Mouse (Mus musculus): ENCODE results near the gene St3gal6. TPM values are rescaled to one million over a fixed set of nuclear protein-coding genes. Genes with fewer than 3 reads are reported as not detected.

St3gal6 gene
- polyA plus RNA-seq, 1 experiment = 34.9 TPM

DNA sequence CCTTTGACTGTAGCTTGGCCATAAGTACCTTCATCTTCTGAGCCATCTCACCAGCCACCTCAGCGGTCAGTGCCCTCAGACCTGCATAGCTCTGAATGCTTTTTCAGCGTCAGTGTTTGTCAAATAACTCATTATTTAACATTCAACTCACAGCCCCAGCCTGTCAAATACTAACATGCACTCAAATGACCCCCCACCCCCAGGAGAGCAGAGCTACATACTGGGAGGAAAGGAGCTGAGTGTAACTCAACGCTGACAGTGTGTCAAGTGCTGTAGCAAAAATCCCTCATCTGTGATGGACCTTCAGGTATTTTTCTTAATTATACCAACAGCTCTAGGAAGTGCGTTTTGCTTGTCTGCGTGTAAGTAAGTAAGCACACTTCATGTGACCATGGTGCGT lies 2.7 kb upstream of the St3gal6 start:
- no peaks in the 10 kb centered on the region for H3K4me1 ChIP-seq (ENCODE audit: control insufficient read depth, insufficient read depth, low read length)
- TF ChIP-seq POLR2A (IDR thresholded peaks at IDR 0.05; ENCODE audit: borderline replicate concordance, control insufficient read depth, low read depth, low read length) (no peak), CTCF (IDR thresholded peaks at IDR 0.05; ENCODE audit: control insufficient read depth, insufficient read depth, low read length) (no peak)
- no peak overlapping the region for H3K4me3 ChIP-seq (replicated peaks; ENCODE audit: control insufficient read depth, low read depth, low read length)
- no peak overlapping the region for H3K27ac ChIP-seq (ENCODE audit: control insufficient read depth, insufficient read depth, low read depth, low read length, poor library complexity)
- WGBS = 87% methylated on average over 6 of the region's 6 CpGs

- H3K27ac ChIP-seq (ENCODE audit: control insufficient read depth, insufficient read depth, low read depth, low read length, poor library complexity) = no peak overlapping the region
- no peaks in the 10 kb centered on the region for H3K4me1 ChIP-seq (ENCODE audit: control insufficient read depth, insufficient read depth, low read length)
- H3K4me3 ChIP-seq (replicated peaks; ENCODE audit: control insufficient read depth, low read depth, low read length) = no peak overlapping the region
- no peak for TF ChIP-seq CTCF (IDR thresholded peaks at IDR 0.05; ENCODE audit: control insufficient read depth, insufficient read depth, low read length)
- no peak for TF ChIP-seq POLR2A (IDR thresholded peaks at IDR 0.05; ENCODE audit: borderline replicate concordance, control insufficient read depth, low read depth, low read length)
These were observed 1.8 kb upstream of the St3gal6 start for GRCm38 (mm10) chr16:58525832-58526231.

DNA sequence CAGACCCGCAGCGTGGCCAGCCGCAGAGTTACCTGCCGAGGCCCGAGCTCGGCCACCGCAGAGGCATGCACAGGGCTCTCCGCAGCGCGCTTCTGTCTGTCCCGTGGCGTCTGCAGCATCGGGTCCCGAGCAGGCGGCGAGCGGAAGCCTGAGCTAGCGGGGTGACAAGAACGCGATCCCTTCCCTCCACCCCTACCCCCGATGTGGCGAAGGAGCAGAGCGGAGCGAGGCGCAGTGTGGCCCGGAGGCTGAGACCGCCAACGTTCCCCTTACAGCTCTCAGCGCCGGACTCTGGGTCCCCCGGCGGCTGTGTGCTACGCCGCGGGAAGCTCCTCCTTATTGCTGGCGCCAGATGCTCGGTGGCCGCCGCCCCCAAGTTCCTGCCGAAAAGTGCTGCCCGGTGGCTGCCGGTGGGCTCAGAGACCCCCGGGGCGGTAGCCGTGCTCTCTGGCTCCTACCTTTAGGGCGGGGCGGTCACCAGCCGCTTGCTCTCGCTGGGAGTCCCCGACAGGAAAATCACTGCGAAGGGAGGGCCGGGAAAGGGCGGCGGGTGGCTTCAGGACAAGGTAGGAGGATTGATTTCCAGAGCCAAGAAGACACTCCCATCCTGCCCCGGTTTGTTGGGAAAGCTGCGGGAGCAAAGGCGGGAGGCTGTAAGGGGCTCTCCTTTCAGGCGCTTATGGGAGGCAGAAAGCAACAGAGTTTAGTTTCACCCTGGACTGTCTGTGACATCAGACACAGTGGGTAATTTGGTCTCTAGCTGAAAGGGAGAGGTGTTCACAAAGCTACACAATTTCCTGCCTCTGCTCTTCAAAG lies 791 bp downstream of the St3gal6 start:
- H3K4me1 ChIP-seq (ENCODE audit: control insufficient read depth, insufficient read depth, low read length) = no peaks in the 10 kb centered on the region
- TF ChIP-seq CTCF (IDR thresholded peaks at IDR 0.05; ENCODE audit: control insufficient read depth, insufficient read depth, low read length) (no peak), POLR2A (IDR thresholded peaks at IDR 0.05; ENCODE audit: borderline replicate concordance, control insufficient read depth, low read depth, low read length) (0 out of 2 replicates have a peak, but pooled peaks have one; percentile 18)
- peak overlapping the region; percentile 66 for H3K27ac ChIP-seq (ENCODE audit: control insufficient read depth, insufficient read depth, low read depth, low read length, poor library complexity)
- WGBS = 2% methylated on average over 58 of the region's 58 CpGs
- H3K4me3 ChIP-seq (replicated peaks; ENCODE audit: control insufficient read depth, low read depth, low read length) = peak overlapping the region; percentile 62

GRCm38 (mm10) chr16:58522677-58523043 lies 1.4 kb downstream of the St3gal6 start:
- H3K27ac ChIP-seq (ENCODE audit: control insufficient read depth, insufficient read depth, low read depth, low read length, poor library complexity) = peak overlapping the region; percentile 66; the same call in 1 of the 2 replicates
- H3K4me1 ChIP-seq (ENCODE audit: control insufficient read depth, insufficient read depth, low read length) = no peaks in the 10 kb centered on the region

GRCm38 (mm10) chr16:58521900-58522299 lies 2.1 kb downstream of the St3gal6 start:
- H3K27ac ChIP-seq (ENCODE audit: control insufficient read depth, insufficient read depth, low read depth, low read length, poor library complexity) = no peak overlapping the region
- H3K4me1 ChIP-seq (ENCODE audit: control insufficient read depth, insufficient read depth, low read length) = no peaks in the 10 kb centered on the region
- no peak for TF ChIP-seq CTCF (IDR thresholded peaks at IDR 0.05; ENCODE audit: control insufficient read depth, insufficient read depth, low read length)
- WGBS = 36% methylated on average over 7 of the region's 7 CpGs
- H3K4me3 ChIP-seq (replicated peaks; ENCODE audit: control insufficient read depth, low read depth, low read length) = no peak overlapping the region

More at GRCm38 (mm10) chr16:58522677-58523043, 1.4 kb downstream of the St3gal6 start:
- under 1% methylated on average over 16 of the region's 16 CpGs for WGBS
- no peak for TF ChIP-seq POLR2A (IDR thresholded peaks at IDR 0.05; ENCODE audit: borderline replicate concordance, control insufficient read depth, low read depth, low read length)
- TF ChIP-seq CTCF (IDR thresholded peaks at IDR 0.05; ENCODE audit: control insufficient read depth, insufficient read depth, low read length) = no peak
- H3K4me3 ChIP-seq (replicated peaks; ENCODE audit: control insufficient read depth, low read depth, low read length) = peak overlapping the region; percentile 62

- TF ChIP-seq CTCF (IDR thresholded peaks at IDR 0.05; ENCODE audit: control insufficient read depth, insufficient read depth, low read length) (no peak), POLR2A (IDR thresholded peaks at IDR 0.05; ENCODE audit: borderline replicate concordance, control insufficient read depth, low read depth, low read length) (no peak)
- H3K27ac ChIP-seq (ENCODE audit: control insufficient read depth, insufficient read depth, low read depth, low read length, poor library complexity) = no peak overlapping the region
- no peaks in the 10 kb centered on the region for H3K4me1 ChIP-seq (ENCODE audit: control insufficient read depth, insufficient read depth, low read length)
- no peak overlapping the region for H3K4me3 ChIP-seq (replicated peaks; ENCODE audit: control insufficient read depth, low read depth, low read length)
- WGBS = 61% methylated on average over 4 of the region's 4 CpGs
These were observed 2.9 kb downstream of the St3gal6 start for GRCm38 (mm10) chr16:58521182-58521581.

GRCm38 (mm10) chr16:58520457-58520856 lies 3.6 kb downstream of the St3gal6 start:
- H3K4me3 ChIP-seq (replicated peaks; ENCODE audit: control insufficient read depth, low read depth, low read length) = no peak overlapping the region

DNA sequence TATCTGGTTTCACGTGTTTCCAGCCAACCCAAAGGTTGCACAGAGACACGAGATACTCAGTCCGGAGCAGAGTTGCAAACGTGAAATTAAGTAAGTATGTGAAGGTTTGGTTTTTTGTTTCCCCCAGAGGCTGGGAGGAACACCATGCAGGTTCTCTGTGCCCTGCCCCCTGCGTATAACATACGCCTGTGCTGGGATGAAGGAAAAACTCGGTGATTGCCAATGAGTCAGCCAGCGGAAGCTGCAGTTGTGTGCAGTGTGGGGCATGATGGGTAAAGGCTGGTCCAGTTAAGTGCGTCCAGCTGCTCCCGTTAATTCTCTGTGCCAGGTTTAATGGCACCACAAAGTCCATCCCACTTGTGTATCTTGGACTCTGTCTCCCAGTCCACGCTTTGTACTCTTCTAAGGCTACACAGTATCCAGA lies 4.4 kb downstream of the St3gal6 start:
- TF ChIP-seq POLR2A (IDR thresholded peaks at IDR 0.05; ENCODE audit: borderline replicate concordance, control insufficient read depth, low read depth, low read length) (no peak), CTCF (IDR thresholded peaks at IDR 0.05; ENCODE audit: control insufficient read depth, insufficient read depth, low read length) (no peak)
- Histone ChIP-seq H3K4me1 (ENCODE audit: control insufficient read depth, insufficient read depth, low read length) (no peaks in the 10 kb centered on the region), H3K4me3 (replicated peaks; ENCODE audit: control insufficient read depth, low read depth, low read length) (no peak overlapping the region), H3K27ac (ENCODE audit: control insufficient read depth, insufficient read depth, low read depth, low read length, poor library complexity) (no peak overlapping the region)
- 86% methylated on average over 11 of the region's 11 CpGs for WGBS

More at GRCm38 (mm10) chr16:58520457-58520856, 3.6 kb downstream of the St3gal6 start:
- 87% methylated on average over 6 of the region's 6 CpGs for WGBS
- TF ChIP-seq POLR2A (IDR thresholded peaks at IDR 0.05; ENCODE audit: borderline replicate concordance, control insufficient read depth, low read depth, low read length) (no peak), CTCF (IDR thresholded peaks at IDR 0.05; ENCODE audit: control insufficient read depth, insufficient read depth, low read length) (no peak)
- no peak overlapping the region for H3K27ac ChIP-seq (ENCODE audit: control insufficient read depth, insufficient read depth, low read depth, low read length, poor library complexity)
- H3K4me1 ChIP-seq (ENCODE audit: control insufficient read depth, insufficient read depth, low read length) = no peaks in the 10 kb centered on the region

Data from bone marrow, adult 2 months (tissue).